Mouse (Mus musculus): Measurements from ENCODE around the gene Nfatc2ip.

The Nfatc2ip gene

DNA sequence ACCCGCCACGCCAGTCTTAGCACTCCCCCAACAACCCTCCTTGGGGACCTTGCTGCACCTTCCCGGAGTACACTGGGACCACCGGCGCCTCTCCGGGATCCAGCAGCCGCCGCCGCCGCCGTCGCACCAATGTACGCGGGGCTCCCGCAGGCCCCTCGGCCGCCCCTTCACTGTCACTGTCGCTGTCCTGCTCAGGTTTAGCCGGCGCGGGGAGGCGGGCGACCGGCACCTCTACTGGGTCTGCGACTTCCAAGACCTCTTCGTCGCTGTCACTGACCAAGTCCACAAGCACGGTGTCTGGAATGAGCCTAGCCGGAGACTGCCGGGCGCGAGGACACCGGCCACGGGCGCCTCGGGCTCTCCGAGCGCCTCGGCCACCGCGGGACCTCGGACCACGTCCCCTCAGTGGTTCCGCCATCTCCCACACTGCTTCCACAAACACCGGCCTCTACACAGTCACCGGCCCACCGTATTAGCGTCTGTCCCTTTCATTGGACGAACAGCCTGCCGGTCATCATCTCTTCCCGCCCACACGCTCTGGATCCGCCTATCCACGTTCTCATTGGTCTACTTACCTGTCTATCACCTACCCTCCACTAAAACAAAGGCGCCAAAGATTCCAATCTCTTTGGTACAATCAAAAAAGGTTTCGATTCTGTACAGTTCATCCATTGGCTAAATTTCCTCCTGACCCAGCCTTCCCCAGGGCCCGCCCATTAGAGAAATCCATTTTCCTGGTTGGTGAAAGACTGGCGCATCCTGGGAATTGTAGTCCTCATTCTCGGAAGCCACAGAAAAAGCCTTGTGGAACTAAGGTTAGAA is at the start of gene Nfatc2ip:
TSS of gene Nfatc2ip (minus strand) at position 440 of the 822 bp plus-strand sequence.
- peak; percentile 97 for DNase-seq (ENCODE audit: low spot score)

DNA sequence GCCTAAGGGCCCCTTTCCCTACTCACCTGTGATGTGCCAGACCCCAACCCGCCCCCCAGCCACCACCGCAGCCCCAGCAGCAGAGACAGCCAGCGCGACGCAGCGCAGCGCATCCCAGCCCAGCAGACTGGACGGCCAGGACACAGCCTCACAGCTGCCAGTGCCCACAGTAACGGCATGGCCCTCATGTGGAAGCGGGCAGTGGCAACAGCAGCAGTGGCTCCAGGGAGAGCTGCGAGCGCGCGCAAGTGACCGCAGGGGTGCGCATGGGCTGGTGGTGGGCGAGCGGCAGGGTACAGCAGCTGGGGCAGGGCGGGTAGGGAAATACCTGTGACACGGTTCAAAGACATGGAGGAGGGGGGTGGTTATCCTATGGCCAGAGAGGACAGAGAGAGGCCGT is 49.7 kb upstream of the Nfatc2ip start:
- no peak for DNase-seq (ENCODE audit: low spot score)

GRCm38 (mm10) chr7:126445104-126445815 is 48.7 kb upstream of the Nfatc2ip start:
- no peak for DNase-seq (ENCODE audit: low spot score)

DNA sequence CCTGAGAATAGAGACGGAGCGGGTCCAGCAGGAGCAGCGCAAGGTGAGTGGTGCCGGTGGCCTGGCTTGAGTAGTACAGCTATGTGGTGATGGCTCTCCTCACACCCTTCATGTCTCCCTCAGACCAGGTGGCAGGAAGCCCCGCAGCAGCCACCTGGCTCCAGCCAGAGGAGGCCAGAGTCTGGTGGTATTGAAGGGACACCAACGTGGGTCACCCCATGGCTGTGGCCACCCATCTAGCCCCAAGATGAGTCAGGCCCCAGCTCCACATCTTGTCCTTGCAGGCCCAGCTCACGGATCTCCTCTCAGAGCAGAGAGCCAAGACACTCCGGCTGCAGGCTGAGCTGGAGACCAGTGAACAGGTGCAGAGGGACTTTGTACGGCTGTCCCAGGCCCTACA is 48.0 kb upstream of the Nfatc2ip start:
- DNase-seq (ENCODE audit: low spot score) = no peak

- no peak for DNase-seq (ENCODE audit: low spot score)
Observed at GRCm38 (mm10) chr7:126443997-126444396, 47.5 kb upstream of the Nfatc2ip start.

GRCm38 (mm10) chr7:126440134-126440533 is 43.6 kb upstream of the Nfatc2ip start:
- DNase-seq (ENCODE audit: low spot score) = no peak

GRCm38 (mm10) chr7:126436851-126437250 is 40.3 kb upstream of the Nfatc2ip start:
- DNase-seq (ENCODE audit: low spot score) = peak; percentile 41

- DNase-seq (ENCODE audit: low spot score) = no peak
Observed at GRCm38 (mm10) chr7:126435801-126436200, 39.3 kb upstream of the Nfatc2ip start.

DNA sequence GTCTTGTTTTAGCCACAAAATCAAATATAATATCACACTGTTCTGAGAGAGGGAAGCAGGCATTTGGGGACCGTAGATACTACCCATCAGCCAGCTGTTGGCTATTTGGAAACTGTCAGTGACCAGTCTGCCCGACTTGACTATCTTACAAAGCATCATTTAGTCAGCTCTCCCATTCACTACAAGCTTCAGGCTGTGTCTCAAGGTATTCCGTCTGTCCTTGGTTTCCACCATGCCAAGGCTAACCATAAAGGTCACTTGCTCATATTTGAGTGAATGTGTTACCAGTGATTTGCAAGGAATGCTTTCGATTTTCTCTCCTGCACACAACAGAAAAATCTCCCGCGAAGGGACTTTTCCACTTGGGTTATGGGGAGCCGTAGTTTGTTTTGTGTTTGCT is 38.2 kb upstream of the Nfatc2ip start:
- no peak for DNase-seq (ENCODE audit: low spot score)

- DNase-seq (ENCODE audit: low spot score) = no peak
Observed at GRCm38 (mm10) chr7:126430167-126430566, 33.6 kb upstream of the Nfatc2ip start.

- no peak for DNase-seq (ENCODE audit: low spot score)
Observed at GRCm38 (mm10) chr7:126429503-126429898, 33.0 kb upstream of the Nfatc2ip start.

GRCm38 (mm10) chr7:126428631-126429502 is 32.3 kb upstream of the Nfatc2ip start, which contains the start of gene Rabep2:
Rabep2 (plus strand) TSS chr7:126428759.
- DNase-seq (ENCODE audit: low spot score) = peak; percentile 84

- DNase-seq (ENCODE audit: low spot score) = no peak
Observed at GRCm38 (mm10) chr7:126428154-126428553, 31.6 kb upstream of the Nfatc2ip start.

GRCm38 (mm10) chr7:126427323-126427860 is 30.9 kb upstream of the Nfatc2ip start:
- DNase-seq (ENCODE audit: low spot score) = no peak

- DNase-seq (ENCODE audit: low spot score) = no peak
Observed at GRCm38 (mm10) chr7:126424161-126424560, 27.6 kb upstream of the Nfatc2ip start.

DNA sequence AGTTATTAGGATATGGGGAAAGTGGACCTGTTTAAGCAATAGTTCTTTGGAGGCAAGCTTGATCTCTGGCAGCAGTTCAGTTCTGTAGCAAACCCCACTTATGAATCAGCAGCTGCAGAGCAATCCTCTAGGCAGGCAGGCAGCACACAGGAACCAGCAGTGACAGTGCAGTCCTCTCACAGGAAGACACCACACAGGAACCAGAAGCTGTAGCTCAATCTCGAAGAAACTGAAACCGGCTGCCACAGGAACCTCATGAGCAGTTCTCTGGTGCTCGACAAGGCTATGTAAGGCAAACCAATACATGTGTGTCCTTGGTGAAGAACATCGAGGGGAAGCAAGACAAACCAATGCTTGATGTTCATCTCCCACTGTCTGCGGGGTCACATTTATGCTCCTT is 25.2 kb upstream of the Nfatc2ip start:
- DNase-seq (ENCODE audit: low spot score) = peak; percentile 16

DNA sequence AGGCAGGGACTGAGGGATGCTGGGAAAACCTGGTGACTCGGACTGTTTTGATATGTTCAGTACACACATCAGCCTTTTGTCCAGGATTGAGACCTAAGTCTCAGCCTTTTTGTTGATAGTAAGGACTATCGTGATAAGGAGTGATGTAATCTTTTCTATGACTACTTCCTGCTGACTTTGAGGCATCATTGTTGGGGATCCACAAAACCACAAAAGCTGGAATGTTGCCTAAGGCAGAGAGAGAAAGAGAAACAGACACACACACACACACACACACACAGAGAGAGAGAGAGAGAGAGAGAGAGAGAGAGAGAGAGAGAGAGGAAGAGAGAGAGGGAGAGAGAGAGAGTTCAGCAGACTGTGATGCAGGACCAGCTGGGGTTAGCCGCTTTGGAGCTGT is 22.0 kb upstream of the Nfatc2ip start:
- DNase-seq (ENCODE audit: low spot score) = no peak

- peak; percentile 18 for DNase-seq (ENCODE audit: low spot score)
Observed at GRCm38 (mm10) chr7:126417606-126418005, 21.1 kb upstream of the Nfatc2ip start.

- no peak for DNase-seq (ENCODE audit: low spot score)
Observed at GRCm38 (mm10) chr7:126417045-126417444, 20.5 kb upstream of the Nfatc2ip start.

DNA sequence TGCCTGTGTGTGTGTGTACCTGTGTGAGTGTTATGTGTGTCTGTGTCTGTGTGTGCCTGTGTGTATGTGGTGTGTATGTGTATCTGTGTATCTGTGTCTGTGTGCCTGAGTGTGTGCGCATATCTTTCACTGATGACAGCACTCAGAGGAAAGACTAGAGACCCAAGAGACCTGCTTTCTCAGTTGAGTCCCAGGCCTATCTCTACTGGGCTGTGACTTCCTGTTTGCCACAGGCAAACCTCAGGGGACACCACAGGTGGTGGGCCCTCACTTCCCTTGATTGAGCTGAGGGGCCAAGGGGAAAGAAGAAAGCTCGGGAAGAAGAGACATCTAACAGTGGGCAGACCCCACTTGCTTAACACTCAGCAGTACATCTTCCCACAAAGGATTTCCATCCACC is 20.1 kb upstream of the Nfatc2ip start:
- DNase-seq (ENCODE audit: low spot score) = no peak

DNA sequence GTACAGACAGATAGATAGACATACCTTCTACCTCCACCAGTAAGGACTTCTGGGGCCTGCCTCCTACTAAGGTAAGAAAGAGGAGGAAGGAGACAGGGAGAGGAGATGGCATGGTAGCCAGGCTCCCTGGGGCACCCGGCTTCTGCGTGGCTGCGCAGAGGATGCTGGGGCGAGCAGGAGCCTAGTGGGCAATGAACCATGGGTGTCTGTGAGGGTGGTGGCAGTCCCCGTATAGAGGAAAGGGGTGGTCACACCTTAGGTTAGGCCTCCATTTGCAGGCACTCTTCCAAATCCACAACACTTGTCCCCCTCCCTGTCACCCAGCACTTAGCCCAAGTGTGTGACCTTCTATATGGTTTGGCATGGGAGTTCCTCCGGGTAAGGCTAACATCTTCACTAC is 18.2 kb upstream of the Nfatc2ip start, which contains the start of gene Cd19:
TSS of gene Cd19 (minus strand) at position 165 of the 400 bp plus-strand sequence.
- DNase-seq (ENCODE audit: low spot score) = no peak

GRCm38 (mm10) chr7:126411061-126411460 is 14.5 kb upstream of the Nfatc2ip start:
- no peak for DNase-seq (ENCODE audit: low spot score)
